Mouse (Mus musculus) cortical plate, adult 2 months (tissue): ENCODE data around the gene Bbs7.

Experiments
- CTCF ChIP-seq: fragments of 200-500 bp; IDR thresholded peaks from 2 replicates; pipeline ENCODE4 v1.5.1; 2011; ENCODE audit warnings: mild to moderate bottlenecking, control low read depth, low read length; ENCODE audit not compliant: insufficient read depth; ENCODE audit errors: extremely low read depth
- POLR2A ChIP-seq: fragments of 200-500 bp; IDR thresholded peaks from 2 replicates; pipeline ENCODE4 v1.6.1; 2011; ENCODE audit warnings: mild to moderate bottlenecking, low read length, control low read depth; ENCODE audit not compliant: insufficient read depth; ENCODE audit errors: extremely low read depth

GRCm38 (mm10) chr3:36598811-36599210 is 14.5 kb downstream of the Bbs7 start:
- no peak for TF ChIP-seq POLR2A
- TF ChIP-seq CTCF: no peak
